Mouse (Mus musculus) MEL (cell line): Measurements from ENCODE around the gene Ralgapb.
A peak's percentile ranks its signal among the peaks of the same experiment; 100 is the strongest.

Experiments used
- CTCF ChIP-seq, 3 experiments: IDR thresholded peaks in 2 of 3; conservative IDR thresholded peaks in 1 of 3; 2 replicates each; pipeline ENCODE4 v1.5.1; 2011 to 2012; ENCODE audit warnings: low read length in 3 of 3, low read depth in 2 of 3, mild to moderate bottlenecking in 2 of 3, improper control_type of control experiment in 1 of 3, inconsistent platforms in 1 of 3, mixed read lengths in 1 of 3, moderate library complexity in 1 of 3; ENCODE audit not compliant: control insufficient read depth in 1 of 3, insufficient read depth in 1 of 3, poor library complexity in 1 of 3, severe bottlenecking in 1 of 3
- E2F4 ChIP-seq: IDR thresholded peaks from 2 replicates; pipeline ENCODE4 v1.6.1; 2011; ENCODE audit warnings: low read depth, low read length, improper control_type of control experiment, borderline replicate concordance
- EP300 ChIP-seq, 2 experiments: IDR thresholded peaks; 2 replicates each; pipeline ENCODE4 v1.6.1; 2011; ENCODE audit warnings: improper control_type of control experiment in 2 of 2, low read length in 2 of 2, low read depth in 1 of 2, mild to moderate bottlenecking in 1 of 2
- ETS1 ChIP-seq: IDR thresholded peaks from 2 replicates; pipeline ENCODE4 v1.6.1; 2012; ENCODE audit warnings: low read depth, mild to moderate bottlenecking, inconsistent platforms, low read length, improper control_type of control experiment, moderate library complexity
- JUND ChIP-seq: IDR thresholded peaks from 2 replicates; pipeline ENCODE4 v1.6.1; 2011; ENCODE audit warnings: low read depth, mild to moderate bottlenecking, improper control_type of control experiment, low read length
- MAFK ChIP-seq: IDR thresholded peaks from 2 replicates; pipeline ENCODE4 v1.6.1; 2011; ENCODE audit warnings: low read depth, mild to moderate bottlenecking, low read length, improper control_type of control experiment, borderline replicate concordance
- MAX ChIP-seq: IDR thresholded peaks from 2 replicates; pipeline ENCODE4 v1.6.1; 2011; ENCODE audit warnings: low read length, improper control_type of control experiment
- POLR2A ChIP-seq, 2 experiments: IDR thresholded peaks; 2 replicates each; pipeline ENCODE4 v1.6.1; 2011 to 2012; ENCODE audit warnings: low read length in 2 of 2, mild to moderate bottlenecking in 2 of 2, control low read depth in 1 of 2, improper control_type of control experiment in 1 of 2, low read depth in 1 of 2, moderate library complexity in 1 of 2; ENCODE audit not compliant: control insufficient read depth in 1 of 2, insufficient read depth in 1 of 2, poor library complexity in 1 of 2
- RAD21 ChIP-seq: IDR thresholded peaks from 2 replicates; pipeline ENCODE4 v1.6.1; 2011; ENCODE audit warnings: mild to moderate bottlenecking, low read depth, low read length, improper control_type of control experiment
- TCF12 ChIP-seq: IDR thresholded peaks from 2 replicates; pipeline ENCODE4 v1.6.1; 2014; ENCODE audit warnings: low read depth, mild to moderate bottlenecking, inconsistent platforms, low read length, improper control_type of control experiment, moderate library complexity
- USF2 ChIP-seq, 2 experiments: IDR thresholded peaks; 2 replicates each; pipeline ENCODE4 v1.6.1; 2011 to 2012; ENCODE audit warnings: improper control_type of control experiment in 2 of 2, low read length in 2 of 2, borderline replicate concordance in 1 of 2, inconsistent platforms in 1 of 2, low read depth in 1 of 2, mild to moderate bottlenecking in 1 of 2; ENCODE audit not compliant: insufficient read depth in 1 of 2
- ZC3H11A ChIP-seq: IDR thresholded peaks from 2 replicates; pipeline ENCODE4 v1.6.1; 2012; ENCODE audit warnings: low read depth, mild to moderate bottlenecking, inconsistent platforms, low read length, improper control_type of control experiment

DNA sequence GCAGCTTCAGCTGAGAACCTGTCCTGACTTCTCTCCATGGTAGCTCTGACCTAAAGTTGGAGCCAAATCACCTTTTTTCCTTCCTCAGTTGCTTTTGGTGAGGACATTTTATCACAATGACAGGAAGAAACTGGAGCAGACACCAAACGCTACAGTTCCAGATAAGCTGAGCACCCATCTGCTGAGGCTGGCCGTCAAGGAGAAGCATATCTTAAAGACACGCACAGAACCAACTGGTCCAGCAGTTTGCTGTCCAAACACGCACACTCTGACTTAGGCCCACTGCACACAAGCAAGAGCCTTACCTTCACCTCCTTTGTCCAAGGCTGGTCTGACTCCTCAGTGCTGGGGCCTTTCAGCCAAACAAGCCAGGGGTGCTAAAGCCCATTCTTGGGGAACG lies 42.0 kb upstream of the Ralgapb start:
- TF ChIP-seq POLR2A (IDR thresholded peaks at IDR 0.05; ENCODE audit: control insufficient read depth in 1 of 2, insufficient read depth in 1 of 2, low read depth in 1 of 2, low read length in 2 of 2, poor library complexity in 1 of 2) (no peak), E2F4 (no peak), TCF12 (no peak), CTCF (IDR thresholded peaks at IDR 0.05 in 2 of 3, conservative IDR thresholded peaks at IDR 0.05 in 1 of 3; ENCODE audit: control insufficient read depth in 1 of 3, insufficient read depth in 1 of 3, low read depth in 2 of 3, low read length in 3 of 3, poor library complexity in 1 of 3, severe bottlenecking in 1 of 3) (no peak), JUND (no peak), RAD21 (no peak), USF2 (IDR thresholded peaks at IDR 0.05; ENCODE audit: borderline replicate concordance in 1 of 2, insufficient read depth in 1 of 2, low read depth in 1 of 2, low read length in 2 of 2) (no peak), ETS1 (no peak), EP300 (IDR thresholded peaks at IDR 0.05; ENCODE audit: low read depth in 1 of 2, low read length in 2 of 2) (peak in 1 of 2 experiments; percentile 14; a peak in 1 of 4 replicates), ZC3H11A (no peak), MAFK (no peak), MAX (no peak)
